Mouse (Mus musculus) liver, embryonic 14.5 days (tissue): ENCODE results near the gene Gabarap. TPM values are rescaled to one million over a fixed set of nuclear protein-coding genes. Genes with fewer than 3 reads are reported as not detected.

Experiments used
- ATAC-seq: fragments of 200-750 bp; cut with Nextera tagmentation; 2 replicates; pipeline ENCODE4 v1.8.0; 2017; ENCODE audit warnings: moderate number of reproducible peaks, mild to moderate bottlenecking, moderate library complexity; ENCODE audit not compliant: insufficient read depth
- DNase-seq, 3 experiments: peaks; one replicate each; pipeline ENCODE4 v3.0.0-alpha.2; 2012 to 2013; ENCODE audit warnings: low read depth in 3 of 3, low spot score in 3 of 3
- H3K27ac ChIP-seq: fragments of 300-500 bp; sonication (generic); 2 replicates; pipeline ENCODE4 v1.5.1; 2014; ENCODE audit warnings: moderate library complexity, mild to moderate bottlenecking, control low read depth, inconsistent platforms
- H3K27me3 ChIP-seq: fragments of 300-500 bp; sonication (generic); 2 replicates; pipeline ENCODE4 v1.6.1; 2014; ENCODE audit warnings: mild to moderate bottlenecking, low read length, moderate library complexity; ENCODE audit not compliant: control insufficient read depth, insufficient read depth
- H3K36me3 ChIP-seq: fragments of 300-500 bp; sonication (generic); replicated peaks from 2 replicates; pipeline ENCODE4 v1.6.1; 2014; ENCODE audit warnings: low read depth; ENCODE audit not compliant: control insufficient read depth, insufficient read depth
- H3K4me1 ChIP-seq, 2 experiments: fragments of 200-500 bp in 1 of 2; fragments of 300-500 bp in 1 of 2; sonication (generic) in 1 of 2; replicated peaks; 2 replicates each; pipeline ENCODE4 v1.6.1; 2012 to 2014; ENCODE audit warnings: antibody characterized with exemption in 1 of 2, inconsistent platforms in 1 of 2, low read length in 1 of 2; ENCODE audit not compliant: control insufficient read depth in 2 of 2, insufficient read depth in 2 of 2
- H3K4me2 ChIP-seq: fragments of 300-500 bp; sonication (generic); 2 replicates; pipeline ENCODE4 v1.6.1; 2014; ENCODE audit warnings: low read depth, mild to moderate bottlenecking, control low read depth, moderate library complexity
- H3K4me3 ChIP-seq, 2 experiments: fragments of 200-500 bp in 1 of 2; fragments of 300-500 bp in 1 of 2; sonication (generic) in 1 of 2; 2 replicates each; pipeline ENCODE4 v1.5.1; 2012 to 2014; ENCODE audit warnings: low read depth in 2 of 2, low read length in 2 of 2, mild to moderate bottlenecking in 2 of 2, control low read depth in 1 of 2, inconsistent platforms in 1 of 2, moderate library complexity in 1 of 2; ENCODE audit not compliant: insufficient read depth in 1 of 2
- H3K9ac ChIP-seq: fragments of 300-500 bp; sonication (generic); replicated peaks from 2 replicates; pipeline ENCODE4 v1.6.1; 2014; ENCODE audit warnings: mild to moderate bottlenecking, control low read depth, moderate library complexity
- H3K9me3 ChIP-seq: fragments of 300-500 bp; sonication (generic); 2 replicates; pipeline ENCODE4 v1.6.1; 2016; ENCODE audit warnings: low read length, mixed read lengths; ENCODE audit not compliant: control insufficient read depth
- CTCF ChIP-seq: IDR thresholded peaks from 2 replicates; pipeline ENCODE4 v1.5.1; 2016; ENCODE audit warnings: antibody characterized with exemption, low read depth, control low read depth
- EP300 ChIP-seq: IDR thresholded peaks from 2 replicates; pipeline ENCODE4 v1.6.1; 2016; ENCODE audit warnings: antibody characterized with exemption, low read depth
- WGBS: fragments of 180-500 bp; shearing (Covaris S2); extraction: QIAGEN DNeasy Blood & Tissue Kit; methylation state at CpG from one replicate; pipeline ENCODE4 v1.1.7; 2014; ENCODE audit not compliant: insufficient replicate concordance; 5-methylcytosine and 5-hydroxymethylcytosine counted together
- polyA plus RNA-seq, 2 experiments: library from polyadenylated mRNA; depleted of rRNA in 1 of 2; stranded (reverse) in 1 of 2; unstranded in 1 of 2; fragments of >200 nt; fragmentation: Nextera tagmentation in 1 of 2; extraction: Ambion mirVana in 1 of 2; gene quantifications; 2 replicates each; pipeline versions ENCODE4 v1.2.1 to v1.2.3; 2012 to 2014

The Gabarap gene
- polyA plus RNA-seq, 2 experiments, result 134 to 300 TPM

GRCm38 (mm10) chr11:69994401-69995090, 3.6 kb downstream of the Gabarap start:
- H3K27me3 ChIP-seq, result no peaks in the 10 kb centered on the region
- peaks cover 41% of the 10 kb centered on the region for H3K36me3 ChIP-seq
- peak overlapping the region; percentile 91 for H3K27ac ChIP-seq
- peaks cover 18 to 25% of the 10 kb centered on the region in 2 experiments for H3K4me1 ChIP-seq
- TF ChIP-seq EP300 (no peak), CTCF (0 out of 2 replicates have a peak, but pooled peaks have one; percentile 33)
- 79% methylated on average over 11 of the region's 11 CpGs for WGBS
- H3K4me3 ChIP-seq, result peak overlapping the region in 1 of 2 experiments; percentile 97; a peak in 2 of 4 replicates
- peak overlapping the region; percentile 91 for H3K4me2 ChIP-seq
- ATAC-seq (no peak), DNase-seq (no peak)
- H3K9me3 ChIP-seq, result no peaks in the 10 kb centered on the region
- no peak overlapping the region for H3K9ac ChIP-seq

GRCm38 (mm10) chr11:69995391-69995960, 4.5 kb downstream of the Gabarap start, which contains the start of gene Phf23:
TSS of gene Phf23 (plus strand) at chr11:69995777.
- H3K36me3 ChIP-seq, result peaks cover 40% of the 10 kb centered on the region
- peak within 1 kb of the TSS; percentile 90 to 97 for H3K4me3 ChIP-seq
- ATAC-seq (peak; percentile 76), DNase-seq (peak; percentile 98 to 99 (median 98))
- H3K4me1 ChIP-seq, result peaks cover 17 to 27% of the 10 kb centered on the region in 2 experiments
- H3K27ac ChIP-seq, result peak within 1 kb of the TSS; percentile 95
- peak within 1 kb of the TSS; percentile 91 for H3K4me2 ChIP-seq
- no peaks in the 10 kb centered on the region for H3K9me3 ChIP-seq
- TF ChIP-seq EP300, result no peak
- TF ChIP-seq CTCF, result peak; percentile 80
- WGBS, result under 1% methylated on average over 36 of the region's 36 CpGs
- H3K9ac ChIP-seq, result peak within 1 kb of the TSS; percentile 100
- no peaks in the 10 kb centered on the region for H3K27me3 ChIP-seq

- no peaks in the 10 kb centered on the region for H3K27me3 ChIP-seq
- peak overlapping the region; percentile 100 for H3K9ac ChIP-seq
- peak overlapping the region; percentile 91 for H3K4me2 ChIP-seq
- WGBS, result under 1% methylated on average over 65 of the region's 66 CpGs
- no peak for TF ChIP-seq CTCF
- no peak for TF ChIP-seq EP300
- peak; percentile 11 for ATAC-seq
- H3K4me1 ChIP-seq, result peaks cover 21 to 29% of the 10 kb centered on the region in 2 experiments
- peaks cover 40% of the 10 kb centered on the region for H3K36me3 ChIP-seq
- no peak for DNase-seq
- peak overlapping the region; percentile 95 for H3K27ac ChIP-seq
- peak overlapping the region; percentile 90 to 97 for H3K4me3 ChIP-seq
- H3K9me3 ChIP-seq, result no peaks in the 10 kb centered on the region
Measured at GRCm38 (mm10) chr11:69996161-69997061, 5.5 kb downstream of the Gabarap start.

GRCm38 (mm10) chr11:69997070-69997509, 6.1 kb downstream of the Gabarap start:
- Histone ChIP-seq H3K4me2 (peak overlapping the region; percentile 91), H3K4me3 (peak overlapping the region; percentile 90 to 97), H3K27ac (peak overlapping the region; percentile 95), H3K4me1 (peaks cover 22 to 34% of the 10 kb centered on the region in 2 experiments), H3K36me3 (peaks cover 40% of the 10 kb centered on the region), H3K9me3 (no peaks in the 10 kb centered on the region), H3K9ac (peak overlapping the region; percentile 100), H3K27me3 (no peaks in the 10 kb centered on the region)
- TF ChIP-seq EP300 (no peak), CTCF (no peak)
- under 1% methylated on average over 38 of the region's 44 CpGs for WGBS
- ATAC-seq (peak; percentile 68), DNase-seq (peak; percentile 73 to 78 (median 76))
